Mouse (Mus musculus) limb, embryonic 11.5 days (tissue): ENCODE measurements around the gene Olfr821. TPM values are rescaled to one million over a fixed set of nuclear protein-coding genes. Genes with fewer than 3 reads are reported as not detected.
"Not testable (repeated sequence)": the region's sequence is repeated elsewhere in the genome, so short reads cannot be mapped to it uniquely, and the experiment has no call there.

Experiments used
- ATAC-seq: fragments of 200-750 bp; cut with Nextera tagmentation; 2 replicates; pipeline ENCODE4 v1.8.0; 2017; ENCODE audit warnings: low read depth; ENCODE audit not compliant: insufficient number of reproducible peaks, low FRiP score, low TSS enrichment
- DNase-seq: peaks from one replicate; pipeline ENCODE4 v3.0.0-alpha.2; 2015; ENCODE audit warnings: low spot score
- H3K27ac ChIP-seq: fragments of 300-500 bp; sonication (generic); replicated peaks from 2 replicates; pipeline ENCODE4 v1.5.1; 2014; ENCODE audit warnings: low read depth, mild to moderate bottlenecking, low read length
- H3K27me3 ChIP-seq: fragments of 300-500 bp; sonication (generic); 2 replicates; pipeline ENCODE4 v1.6.1; 2014; ENCODE audit warnings: mild to moderate bottlenecking, low read length, mixed read lengths; ENCODE audit not compliant: control insufficient read depth, insufficient read depth
- H3K36me3 ChIP-seq: fragments of 300-500 bp; sonication (generic); 2 replicates; pipeline ENCODE4 v1.6.1; 2014; ENCODE audit warnings: mild to moderate bottlenecking, low read length, moderate library complexity, mixed read lengths; ENCODE audit not compliant: control insufficient read depth, insufficient read depth
- H3K4me1 ChIP-seq: fragments of 300-500 bp; sonication (generic); 2 replicates; pipeline ENCODE4 v1.6.1; 2014; ENCODE audit warnings: low read length, mixed read lengths; ENCODE audit not compliant: control insufficient read depth, insufficient read depth
- H3K4me2 ChIP-seq: fragments of 300-500 bp; sonication (generic); 2 replicates; pipeline ENCODE4 v1.6.1; 2014; ENCODE audit warnings: low read depth, mild to moderate bottlenecking, moderate library complexity; ENCODE audit not compliant: severe bottlenecking
- H3K4me3 ChIP-seq: fragments of 300-500 bp; sonication (generic); 2 replicates; pipeline ENCODE4 v1.5.1; 2014; ENCODE audit warnings: low read depth, low read length
- H3K9ac ChIP-seq: fragments of 300-500 bp; sonication (generic); 2 replicates; pipeline ENCODE4 v1.6.1; 2014; ENCODE audit warnings: mild to moderate bottlenecking, low read length
- H3K9me3 ChIP-seq: fragments of 300-500 bp; sonication (generic); 2 replicates; pipeline ENCODE4 v1.6.1; 2016; ENCODE audit warnings: low read length; ENCODE audit not compliant: control insufficient read depth
- WGBS: fragments of 180-500 bp; shearing (Covaris S2); extraction: QIAGEN DNeasy Blood & Tissue Kit; methylation state at CpG from one replicate; pipeline ENCODE4 v1.1.7; 2014; 5-methylcytosine and 5-hydroxymethylcytosine counted together
- polyA plus RNA-seq: library from polyadenylated mRNA; unstranded; fragments of >200 nt; fragmentation: Nextera tagmentation; extraction: Ambion mirVana; gene quantifications from 2 replicates; pipeline ENCODE4 v1.2.1, GENCODE M21; 2014

Gene Olfr821
- not detected in 2 replicates for polyA plus RNA-seq

DNA sequence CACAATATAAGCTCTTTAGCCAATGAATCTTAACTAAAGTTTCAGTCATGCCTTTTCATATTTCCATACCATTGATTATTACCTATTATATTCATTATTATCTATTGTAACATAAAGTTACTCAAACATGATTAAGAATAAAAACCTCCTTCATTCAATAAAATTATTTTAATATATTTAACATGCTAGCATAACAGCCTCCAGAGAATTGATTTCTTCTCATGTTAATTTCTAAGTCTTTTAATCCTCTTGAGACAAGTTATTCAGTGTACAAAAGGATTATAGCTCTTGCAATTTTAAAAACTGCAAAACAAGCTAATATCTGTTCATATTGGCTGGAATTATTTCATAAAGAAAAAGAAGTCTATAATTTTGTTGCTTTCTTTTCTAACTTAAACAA lies at the start of gene Olfr821:
Gene Olfr821 (plus strand): TSS at position 301 of the 400 bp plus-strand sequence.
- H3K4me2 ChIP-seq = no peak within 1 kb of the TSS
- H3K27ac ChIP-seq = no peak within 1 kb of the TSS
- H3K27me3 ChIP-seq = no peaks in the 10 kb centered on the region
- no peak within 1 kb of the TSS for H3K9ac ChIP-seq
- no peaks in the 10 kb centered on the region for H3K9me3 ChIP-seq
- ATAC-seq (no peak), DNase-seq (no peak)
- H3K4me3 ChIP-seq = no peak within 1 kb of the TSS
- H3K4me1 ChIP-seq = no peaks in the 10 kb centered on the region
- H3K36me3 ChIP-seq = no peaks in the 10 kb centered on the region

DNA sequence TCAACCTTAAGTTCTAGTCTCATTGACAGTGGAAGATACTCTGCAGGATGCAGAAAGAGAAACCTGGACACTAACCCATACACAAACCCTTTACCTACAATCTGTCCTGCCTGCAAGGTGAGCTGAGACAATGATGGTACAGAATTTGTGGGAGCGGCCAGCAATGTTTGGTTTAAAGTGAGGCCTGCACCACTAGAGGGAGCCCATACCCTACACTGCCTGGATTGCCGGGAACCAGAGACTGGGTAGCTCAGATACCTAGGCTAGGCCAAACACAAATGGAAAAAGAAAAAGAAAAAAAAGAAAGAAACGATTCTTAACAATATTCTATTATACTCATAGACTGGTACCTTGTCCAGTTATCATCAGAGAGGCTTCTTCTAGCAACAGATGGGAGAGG lies 48.3 kb upstream of the Olfr821 start:
- H3K9ac ChIP-seq, H3K27me3 ChIP-seq, ATAC-seq, H3K9me3 ChIP-seq, H3K4me1 ChIP-seq, H3K4me2 ChIP-seq, H3K27ac ChIP-seq, H3K4me3 ChIP-seq, H3K36me3 ChIP-seq, DNase-seq: not testable (repeated sequence)
- WGBS = no CpG with 5 or more reads among the region's 3 CpGs

DNA sequence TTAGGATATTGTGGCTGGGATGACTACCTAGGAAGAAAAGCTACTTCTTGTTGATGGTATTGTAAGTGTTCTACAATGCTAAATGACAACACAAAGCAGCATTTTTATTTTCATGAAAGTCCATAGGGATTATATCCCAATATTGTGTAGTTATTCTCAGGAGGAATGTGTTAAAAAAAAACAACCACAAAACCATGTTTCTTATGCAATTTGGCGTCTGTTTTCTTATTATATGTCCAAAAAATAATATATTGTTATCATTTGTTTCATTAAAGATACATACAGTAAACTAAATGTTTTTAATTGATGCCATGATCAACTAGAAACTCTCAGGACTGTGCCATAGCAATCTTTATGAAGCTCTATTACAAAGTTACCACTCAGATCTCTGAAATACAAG lies 45.2 kb upstream of the Olfr821 start, which contains the start of gene Gm10310:
Gene Gm10310 (minus strand): TSS at position 101 of the 400 bp plus-strand sequence.
- not testable (repeated sequence) for H3K9ac ChIP-seq, H3K27ac ChIP-seq, H3K4me2 ChIP-seq, H3K27me3 ChIP-seq, H3K9me3 ChIP-seq, H3K36me3 ChIP-seq, H3K4me1 ChIP-seq, DNase-seq, H3K4me3 ChIP-seq, ATAC-seq
- WGBS = no CpG with 5 or more reads among the region's 1 CpGs

DNA sequence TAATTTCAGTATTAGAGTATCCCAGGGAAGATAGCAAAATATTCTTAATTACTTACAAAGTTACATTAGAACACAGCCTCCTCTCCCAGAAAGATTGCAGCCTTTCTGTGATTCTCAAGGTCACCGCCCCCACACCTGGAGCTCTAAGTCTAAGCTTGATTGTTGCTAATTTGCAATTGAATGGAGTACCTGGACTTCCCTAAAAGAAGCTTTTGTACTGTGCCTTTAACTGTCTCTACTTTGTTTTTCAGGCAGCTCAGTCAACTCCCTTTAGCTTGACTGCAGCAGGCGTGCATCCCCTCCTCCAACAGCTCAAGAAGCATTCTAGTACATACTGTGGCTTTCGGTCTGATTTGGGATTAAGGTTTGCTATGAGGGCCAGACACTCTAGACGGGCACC lies 26.0 kb upstream of the Olfr821 start:
- not testable (repeated sequence) for DNase-seq, H3K4me2 ChIP-seq, H3K9ac ChIP-seq, H3K9me3 ChIP-seq, H3K27me3 ChIP-seq, H3K36me3 ChIP-seq, H3K27ac ChIP-seq, H3K4me1 ChIP-seq, ATAC-seq, H3K4me3 ChIP-seq
- WGBS = 86% methylated on average over 4 of the region's 4 CpGs

DNA sequence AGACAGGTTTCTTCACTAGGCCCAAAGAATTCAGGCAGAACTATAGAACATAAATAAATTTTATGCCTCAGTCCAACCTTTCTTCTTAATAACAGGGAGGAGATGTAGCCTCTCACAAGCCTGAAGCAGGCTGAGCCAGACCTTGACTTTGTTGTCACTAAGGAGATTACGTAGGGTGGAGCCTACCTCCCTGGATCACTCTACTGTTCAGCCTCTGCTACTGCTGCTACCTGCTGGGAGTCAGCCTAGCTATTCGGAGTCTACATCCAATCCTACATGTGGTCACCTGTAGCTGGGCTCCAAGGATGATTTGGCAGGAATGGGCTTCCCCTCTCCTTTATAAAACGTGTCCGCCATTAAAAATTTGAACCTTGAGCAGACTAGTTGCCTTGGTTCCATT lies 24.8 kb upstream of the Olfr821 start:
- H3K27ac ChIP-seq, H3K4me1 ChIP-seq, H3K9me3 ChIP-seq, H3K4me3 ChIP-seq, ATAC-seq, H3K9ac ChIP-seq, H3K36me3 ChIP-seq, DNase-seq, H3K4me2 ChIP-seq, H3K27me3 ChIP-seq: not testable (repeated sequence)
- WGBS = 87% methylated on average over 4 of the region's 4 CpGs

DNA sequence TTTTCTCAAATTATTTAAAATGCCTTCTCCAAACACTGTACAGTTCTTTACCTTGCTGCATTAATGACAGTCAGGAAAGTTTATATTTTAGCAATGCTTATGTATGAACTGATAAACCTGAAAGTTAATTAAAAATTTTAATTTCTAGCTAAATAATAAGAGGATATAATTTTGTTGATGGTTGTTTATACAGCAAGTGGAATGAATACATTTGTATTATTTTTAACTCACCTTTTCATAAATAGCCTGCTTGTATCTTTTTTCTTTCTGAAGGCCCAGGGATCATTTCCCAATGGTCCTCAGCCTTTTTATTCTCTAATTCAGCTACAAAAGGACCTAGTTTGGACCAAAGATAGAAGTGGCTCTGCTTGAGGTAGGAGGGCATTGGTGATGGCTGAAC lies 17.8 kb upstream of the Olfr821 start, which contains the start of gene Olfr820:
Gene Olfr820 (plus strand): TSS at position 301 of the 400 bp plus-strand sequence.
- no peaks in the 10 kb centered on the region for H3K9me3 ChIP-seq
- no peaks in the 10 kb centered on the region for H3K27me3 ChIP-seq
- no peaks in the 10 kb centered on the region for H3K36me3 ChIP-seq
- H3K9ac ChIP-seq = no peak within 1 kb of the TSS
- no peak for DNase-seq
- ATAC-seq = no peak
- no peak within 1 kb of the TSS for H3K4me3 ChIP-seq
- H3K27ac ChIP-seq = no peak within 1 kb of the TSS
- no peaks in the 10 kb centered on the region for H3K4me1 ChIP-seq
- H3K4me2 ChIP-seq = no peak within 1 kb of the TSS

DNA sequence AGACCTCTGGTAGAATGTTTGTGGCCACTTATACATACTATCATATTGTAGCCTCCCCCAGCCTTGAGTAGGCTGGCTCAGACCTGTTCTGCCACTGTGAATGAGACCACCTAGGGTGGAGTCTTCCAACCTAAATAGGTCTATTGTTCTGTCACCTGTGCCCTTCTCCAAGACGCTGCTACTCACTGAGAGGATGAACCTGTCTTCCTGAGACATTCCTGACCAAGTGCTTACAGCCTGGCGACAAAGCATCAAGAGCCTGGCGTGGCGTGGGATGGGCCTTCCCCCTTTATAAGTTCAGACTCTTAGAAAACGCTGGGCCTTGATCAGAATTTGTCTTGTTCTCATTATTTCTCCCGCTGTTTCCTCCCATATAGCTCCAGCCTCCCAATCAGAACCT lies 6.9 kb downstream of the Olfr821 start:
- Histone ChIP-seq H3K27ac (no peak overlapping the region), H3K4me1 (no peaks in the 10 kb centered on the region), H3K9me3 (no peaks in the 10 kb centered on the region), H3K36me3 (no peaks in the 10 kb centered on the region), H3K9ac (no peak overlapping the region), H3K4me2 (no peak overlapping the region), H3K4me3 (no peak overlapping the region), H3K27me3 (no peaks in the 10 kb centered on the region)
- WGBS = 74% methylated on average over 6 of the region's 6 CpGs
- DNase-seq = no peak
- no peak for ATAC-seq

DNA sequence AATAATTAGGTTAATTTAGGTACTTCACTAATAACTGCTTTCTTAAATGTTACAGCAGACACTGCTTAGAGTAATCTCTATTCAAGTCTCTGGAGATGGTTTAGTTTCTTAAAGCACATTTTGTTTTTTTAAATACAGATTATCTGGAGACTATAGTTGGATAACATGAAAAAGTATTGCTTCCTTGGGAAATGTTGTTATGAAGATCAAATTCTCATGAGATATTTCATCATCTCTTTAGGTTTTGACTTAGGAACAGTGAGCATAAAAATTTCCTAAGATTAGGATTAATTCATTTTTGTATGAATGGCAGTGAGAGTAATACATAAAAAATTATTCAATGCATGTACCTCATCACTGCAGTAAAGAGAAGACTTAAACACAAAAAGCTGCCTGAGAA lies 40.8 kb downstream of the Olfr821 start, which contains the start of gene Olfr822:
Gene Olfr822 (plus strand): TSS at position 301 of the 400 bp plus-strand sequence.
- Histone ChIP-seq H3K36me3 (no peaks in the 10 kb centered on the region), H3K4me1 (no peaks in the 10 kb centered on the region), H3K9ac (no peak within 1 kb of the TSS), H3K27me3 (no peaks in the 10 kb centered on the region), H3K4me2 (no peak within 1 kb of the TSS), H3K4me3 (no peak within 1 kb of the TSS), H3K9me3 (no peaks in the 10 kb centered on the region), H3K27ac (no peak within 1 kb of the TSS)
- no peak for ATAC-seq
- DNase-seq = no peak
